Mouse (Mus musculus): ENCODE data around the gene Gm5767.

DNA sequence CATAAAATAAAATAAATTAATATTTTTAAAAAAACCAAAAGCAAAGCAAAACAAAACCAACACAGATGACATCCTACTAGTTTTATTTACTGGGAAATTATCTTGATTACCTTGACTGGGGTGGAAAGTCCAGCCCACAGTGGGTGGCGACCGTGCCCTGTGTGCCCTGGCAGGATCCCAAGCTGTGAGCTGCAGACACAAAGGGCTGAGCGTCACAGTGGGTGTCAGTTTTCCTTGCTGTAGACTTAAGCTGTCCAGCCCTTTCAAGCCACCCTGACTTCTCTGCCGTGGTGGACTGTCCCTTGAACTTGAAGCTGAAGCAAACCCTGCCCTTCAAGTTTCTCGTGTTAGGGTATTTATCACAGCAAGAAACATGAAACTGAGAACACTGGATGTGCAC lies 2.5 kb upstream of the Gm5767 start:
- no peak for TF ChIP-seq CTCF (IDR thresholded peaks at IDR 0.05)
- no peak for TF ChIP-seq EP300 (IDR thresholded peaks at IDR 0.05; ENCODE audit: insufficient read depth, low read depth, low read length)

Data from heart, adult 2 months (tissue).